Mouse (Mus musculus): ENCODE measurements at regions not wholly inside any gene's neighbourhood (a gene's known extent, or its start where the extent isn't known, plus 50 kb on each side); places are given as distances from the start of the nearest gene placed in this dataset.
"Not testable (repeated sequence)": the region's sequence is repeated elsewhere in the genome, so short reads cannot be mapped to it uniquely, and the experiment has no call there.

GRCm38 (mm10) chr17:9268776-9269175 is 153.1 kb upstream of the Gm17728 start:
- no peak for DNase-seq (ENCODE audit: low spot score in 2 of 2)

GRCm38 (mm10) chr17:9278046-9278445 is 143.8 kb upstream of the Gm17728 start:
- DNase-seq (ENCODE audit: low spot score in 2 of 2) = not testable (repeated sequence)

GRCm38 (mm10) chr17:9279481-9279880 is 142.4 kb upstream of the Gm17728 start:
- no peak for DNase-seq (ENCODE audit: low spot score in 2 of 2)

DNA sequence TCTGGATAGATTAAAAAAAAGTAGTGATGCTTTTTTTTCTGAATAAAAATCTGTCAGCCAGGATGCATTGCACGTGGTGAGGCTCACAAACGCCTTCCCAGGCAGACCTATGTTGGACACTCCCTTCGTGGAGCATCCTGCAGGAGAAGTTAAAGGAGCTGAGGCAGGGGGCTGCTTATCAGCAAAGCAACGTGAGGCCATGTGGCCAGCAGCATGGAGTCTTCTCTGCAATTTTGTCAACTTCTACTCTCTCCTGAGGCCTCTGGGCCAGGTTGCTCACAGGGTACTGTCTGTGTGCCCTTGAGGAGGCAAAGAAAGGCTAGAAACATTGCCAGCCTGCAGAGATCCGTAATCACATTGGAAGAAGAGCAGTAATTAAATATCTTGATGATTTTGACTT is 140.0 kb upstream of the Gm17728 start:
- DNase-seq (ENCODE audit: low spot score in 2 of 2) = no peak

- no peak for DNase-seq (ENCODE audit: low spot score in 2 of 2)
Observed at GRCm38 (mm10) chr17:9282333-9283176, 139.3 kb upstream of the Gm17728 start.

- no peak for DNase-seq (ENCODE audit: low spot score in 2 of 2)
Observed at GRCm38 (mm10) chr17:9286431-9286830, 135.4 kb upstream of the Gm17728 start.

DNA sequence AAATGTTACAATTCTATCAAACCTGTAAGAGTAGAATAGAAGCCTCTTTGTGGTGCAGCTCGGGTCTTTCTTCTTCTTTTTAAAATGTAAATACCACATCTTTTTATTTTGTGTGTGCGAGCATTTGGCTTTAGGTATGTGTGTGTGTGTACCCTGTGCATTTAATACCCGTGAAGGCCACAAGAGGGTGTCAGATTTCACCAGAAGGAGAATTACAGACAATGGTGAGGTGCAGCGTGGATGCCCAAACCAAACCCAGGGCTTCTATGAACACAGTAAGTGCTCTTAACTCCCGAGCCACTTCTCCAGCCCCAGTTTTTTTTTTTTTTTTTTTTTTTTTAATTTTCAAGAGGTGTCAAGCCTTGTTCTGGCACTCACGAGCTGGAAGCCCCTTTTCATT is 135.0 kb upstream of the Gm17728 start:
- DNase-seq (ENCODE audit: low spot score in 2 of 2) = no peak

DNA sequence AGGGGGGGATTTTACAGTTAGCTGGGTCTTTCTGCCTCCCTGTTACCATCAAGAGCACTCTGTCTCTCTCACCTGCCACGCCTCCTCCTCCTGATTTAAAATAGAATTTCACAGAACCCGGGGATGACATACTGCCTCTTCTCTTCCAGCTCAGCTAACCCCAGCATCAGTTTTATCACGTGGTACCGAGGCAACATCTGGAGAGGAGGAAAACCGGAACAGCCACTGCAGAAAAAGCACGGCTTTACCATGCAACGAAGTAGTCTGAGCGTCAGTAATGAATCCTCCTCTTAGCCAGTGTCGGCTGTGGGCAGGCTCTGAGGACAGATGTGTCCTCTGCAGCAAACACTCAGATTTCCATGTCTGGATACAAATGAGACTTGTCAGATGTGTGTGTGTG is 134.2 kb upstream of the Gm17728 start:
- no peak for DNase-seq (ENCODE audit: low spot score in 2 of 2)

DNA sequence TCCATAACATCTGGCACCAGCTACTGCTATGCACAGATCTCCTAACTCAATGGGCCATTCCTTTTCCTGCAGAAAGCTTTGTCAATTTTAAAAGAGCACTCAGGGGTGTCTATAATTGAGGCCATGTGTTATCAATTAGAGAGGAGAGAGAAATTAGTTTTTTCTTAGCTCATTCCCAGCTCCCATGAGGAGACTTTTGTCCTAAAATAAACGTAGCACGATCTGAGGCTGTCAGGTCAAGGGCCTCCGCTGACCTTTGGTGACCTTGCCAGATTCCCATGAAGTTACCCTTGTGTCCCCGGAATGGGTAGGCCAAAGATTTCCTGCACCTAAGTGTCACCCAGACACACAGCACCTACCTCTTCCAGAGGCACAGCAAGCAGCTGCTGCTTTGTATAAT is 130.3 kb upstream of the Gm17728 start:
- DNase-seq (ENCODE audit: low spot score in 2 of 2) = no peak

GRCm38 (mm10) chr17:9292296-9292695 is 129.6 kb upstream of the Gm17728 start:
- no peak for DNase-seq (ENCODE audit: low spot score in 2 of 2)

GRCm38 (mm10) chr17:9296371-9296770 is 125.5 kb upstream of the Gm17728 start:
- no peak for DNase-seq (ENCODE audit: low spot score in 2 of 2)

DNA sequence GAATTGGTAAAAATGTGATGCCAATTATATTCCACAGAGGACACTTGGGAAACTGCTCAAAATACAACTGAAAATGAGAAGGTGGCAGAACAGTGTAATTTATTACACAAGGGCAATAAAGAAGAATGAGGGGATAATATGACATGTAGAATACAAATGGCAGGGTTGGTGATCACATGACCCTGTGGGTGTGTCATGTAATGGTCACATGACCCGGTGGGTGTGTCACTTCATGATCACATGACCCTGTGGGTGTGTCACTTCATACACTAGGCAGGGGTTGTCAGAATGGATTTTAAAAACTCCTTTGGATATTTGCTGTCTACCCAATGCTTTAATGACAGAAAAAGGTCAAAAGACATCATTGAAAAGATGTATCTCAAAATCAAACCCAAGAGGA is 123.6 kb upstream of the Gm17728 start:
- DNase-seq (ENCODE audit: low spot score in 2 of 2) = no peak

- DNase-seq (ENCODE audit: low spot score in 2 of 2) = no peak
Observed at GRCm38 (mm10) chr17:9301101-9301501, 120.8 kb upstream of the Gm17728 start.

- DNase-seq (ENCODE audit: low spot score in 2 of 2) = no peak
Observed at GRCm38 (mm10) chr17:9308507-9308906, 113.4 kb upstream of the Gm17728 start.

DNA sequence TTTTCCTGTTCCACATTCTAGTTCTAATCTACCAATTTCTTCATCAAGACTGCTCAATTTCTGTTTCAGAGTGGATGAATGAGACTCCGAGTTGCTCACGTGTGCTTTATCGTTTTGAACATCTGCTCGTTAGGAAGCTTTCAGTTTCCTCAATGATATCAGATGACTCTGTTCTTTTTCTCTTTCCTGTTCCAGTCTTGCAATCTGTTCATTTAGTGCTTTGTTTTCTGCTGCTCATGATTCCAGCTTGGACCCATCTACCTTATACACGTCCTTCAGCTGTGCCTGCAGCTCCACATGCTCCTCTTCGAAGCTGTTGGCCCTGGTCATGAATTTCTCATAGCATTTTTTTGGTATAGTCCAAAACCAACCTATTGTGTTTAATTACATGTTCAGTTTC is 99.1 kb upstream of the Gm17728 start:
- no peak for DNase-seq (ENCODE audit: low spot score in 2 of 2)

- DNase-seq (ENCODE audit: low spot score in 2 of 2) = no peak
Observed at GRCm38 (mm10) chr17:9328886-9329455, 92.9 kb upstream of the Gm17728 start.

GRCm38 (mm10) chr17:9357572-9358159 is 64.2 kb upstream of the Gm17728 start:
- DNase-seq (ENCODE audit: low spot score in 2 of 2) = no peak
